Mouse (Mus musculus) liver, postnatal 0 days (tissue): ENCODE results near the gene Mansc4.

Experiments
- CTCF ChIP-seq: sonication (generic); IDR thresholded peaks from 2 replicates; pipeline ENCODE4 v1.5.1; 2016; ENCODE audit warnings: antibody characterized with exemption, low read depth
- EP300 ChIP-seq: IDR thresholded peaks from 2 replicates; pipeline ENCODE4 v1.6.1; 2016; ENCODE audit warnings: antibody characterized with exemption, low read depth, mild to moderate bottlenecking

DNA sequence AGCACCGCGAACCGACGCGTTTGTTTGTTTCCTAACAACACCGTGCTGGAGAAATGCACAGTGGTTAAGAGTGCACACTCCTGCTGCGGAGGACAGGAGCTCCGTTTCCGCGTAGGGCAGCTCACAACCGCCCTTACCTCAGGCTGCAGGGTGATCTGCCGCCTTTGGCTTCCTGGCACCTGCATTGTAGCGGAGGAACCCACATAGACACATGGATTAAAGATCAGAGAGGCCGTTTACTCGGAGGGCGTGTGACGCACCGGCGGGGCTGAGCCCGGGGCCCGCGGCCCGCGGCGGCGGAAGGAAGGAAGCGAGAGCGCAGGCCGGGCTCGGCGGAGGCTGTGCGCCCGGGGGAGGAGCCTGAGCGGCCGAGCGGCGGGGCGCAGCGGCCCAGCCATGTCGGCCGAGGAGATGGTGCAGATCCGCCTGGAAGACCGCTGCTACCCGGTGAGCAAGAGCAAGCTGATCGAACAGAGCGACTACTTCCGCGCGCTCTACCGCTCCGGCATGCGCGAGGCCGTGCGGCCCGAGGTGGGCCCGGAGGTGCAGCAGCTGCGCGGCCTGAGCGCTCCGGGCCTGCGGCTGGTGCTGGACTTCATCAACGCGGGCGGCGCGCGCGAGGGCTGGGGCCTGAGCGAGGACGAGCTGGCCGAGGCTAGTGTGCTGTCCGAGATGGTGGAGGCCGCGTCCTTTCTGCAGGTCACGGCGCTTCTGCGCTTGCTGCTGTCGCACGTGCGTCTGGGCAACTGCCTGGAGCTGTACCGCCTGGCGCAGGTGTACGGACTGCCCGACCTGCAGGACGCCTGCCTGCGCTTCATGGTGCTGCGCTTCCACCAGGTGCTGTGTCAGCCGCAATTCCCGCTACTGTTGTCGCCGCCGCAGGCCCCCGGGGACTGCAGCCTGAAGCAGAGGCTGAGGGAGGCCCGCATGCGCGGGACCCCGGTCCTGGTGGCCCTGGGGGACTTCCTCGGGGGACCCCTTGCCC, 4.6 kb upstream of the Mansc4 start, which contains the start of gene Klhl42:
- TF ChIP-seq CTCF: no peak
- no peak for TF ChIP-seq EP300
